In genomic region chr13:30976536-30977084, GRCm38 (mm10) we compare ENCODE assay signal across 16 mouse cellular contexts. TPM values are rescaled to one million over a fixed set of nuclear protein-coding genes. Genes with fewer than 3 reads are reported as not detected.
"Had no signal": no experiment of that assay in that cellular context is flagged by ENCODE, and none has a peak within 500 bp of the region (broad histone marks: within the 10 kb centered on the region; RNA-seq: fewer than 3 reads in every experiment).

No protein-coding gene starts in this region.

- DNase-seq: kidney, adult 11 months; kidney, adult 9 months; kidney, postnatal 36 days; lung, adult 2 months; lung, postnatal 36 days; right cerebral cortex, postnatal 4 days; spleen, adult 18-20 months had no signal

- H3K4me3 ChIP-seq: limb, embryonic 10.5 days; liver, embryonic 15.5 days; midbrain, embryonic 13.5 days; myocyte; neural tube, embryonic 15.5 days had no signal

- H3K27ac ChIP-seq: kidney, postnatal 0 days; limb, embryonic 10.5 days; liver, embryonic 15.5 days; midbrain, embryonic 13.5 days; neural tube, embryonic 15.5 days had no signal

- H3K27me3 ChIP-seq: midbrain, embryonic 13.5 days; neural tube, embryonic 15.5 days had no signal

- H3K36me3 ChIP-seq: limb, embryonic 10.5 days; liver, embryonic 15.5 days; midbrain, embryonic 13.5 days; neural tube, embryonic 15.5 days had no signal

RNA-seq across cellular contexts. Expression of gene Gm5447, which starts 2.6 kb away (rescaled TPM):
- polyA plus RNA-seq: limb, embryonic 10.5 days; liver, embryonic 11.5 days; lung, adult 2 months; myocyte; neural tube, embryonic 11.5 days; neural tube, embryonic 15.5 days had no signal

RNA-seq across cellular contexts. Expression of gene Hus1b, which starts 29.1 kb away (rescaled TPM):
- polyA plus RNA-seq: limb, embryonic 10.5 days; liver, embryonic 11.5 days; liver, embryonic 15.5 days; lung, postnatal 0 days; midbrain, embryonic 13.5 days; myocyte; neural tube, embryonic 11.5 days; neural tube, embryonic 15.5 days had no signal
